Mouse (Mus musculus): ENCODE results near the gene Gm11563.

GRCm38 (mm10) chr11:99662802-99663201 lies 4.0 kb upstream of the Gm11563 start:
- no peak for TF ChIP-seq CTCF (IDR thresholded peaks at IDR 0.05; ENCODE audit: low read depth)
- TF ChIP-seq EP300 (optimal IDR thresholded peaks at IDR 0.05), result no peak
